Mouse (Mus musculus): ENCODE results near the gene Rims1. TPM values are rescaled to one million over a fixed set of nuclear protein-coding genes. Genes with fewer than 3 reads are reported as not detected.

Gene Rims1
- polyA plus RNA-seq, 1 experiment from 2014 or later = 2.1 TPM

DNA sequence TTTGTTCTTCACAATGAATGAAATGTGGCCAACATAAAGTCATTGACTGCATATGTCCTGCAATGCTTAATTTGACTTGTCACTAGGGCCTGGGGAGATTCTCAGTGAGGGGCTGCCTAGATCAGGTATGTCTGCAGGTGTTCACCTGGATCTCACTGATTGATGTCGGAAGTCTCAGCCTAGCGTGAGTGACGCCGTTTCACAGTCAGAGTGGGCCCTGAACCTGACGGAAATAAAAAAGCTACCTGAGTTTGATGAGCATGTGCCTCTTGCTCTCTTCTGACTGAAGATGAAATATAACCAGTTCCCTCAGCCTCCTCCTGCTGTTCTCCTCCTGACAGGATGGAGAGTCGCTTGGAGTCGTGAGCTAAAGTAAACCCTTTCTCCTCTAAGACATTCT is 173.2 kb downstream of the Rims1 start:
- Histone ChIP-seq H3K4me3 (ENCODE audit: low read depth, low read length) (no peak overlapping the region), H3K9ac (ENCODE audit: low read depth, low read length) (no peak overlapping the region), H3K36me3 (ENCODE audit: control insufficient read depth, insufficient read depth, low read length) (no peaks in the 10 kb centered on the region), H3K9me3 (ENCODE audit: control insufficient read depth, low read length) (no peaks in the 10 kb centered on the region), H3K4me2 (ENCODE audit: low read depth, low read length) (no peak overlapping the region), H3K27ac (replicated peaks; ENCODE audit: low read depth, low read length) (no peak overlapping the region), H3K4me1 (ENCODE audit: control insufficient read depth, insufficient read depth, low read length) (no peaks in the 10 kb centered on the region), H3K27me3 (replicated peaks; ENCODE audit: control insufficient read depth, insufficient read depth, low read length) (no peaks in the 10 kb centered on the region)
- WGBS = 73% methylated on average over 7 of the region's 7 CpGs
- no peak for DNase-seq (ENCODE audit: low spot score)
- ATAC-seq (ENCODE audit: low read depth) = no peak

DNA sequence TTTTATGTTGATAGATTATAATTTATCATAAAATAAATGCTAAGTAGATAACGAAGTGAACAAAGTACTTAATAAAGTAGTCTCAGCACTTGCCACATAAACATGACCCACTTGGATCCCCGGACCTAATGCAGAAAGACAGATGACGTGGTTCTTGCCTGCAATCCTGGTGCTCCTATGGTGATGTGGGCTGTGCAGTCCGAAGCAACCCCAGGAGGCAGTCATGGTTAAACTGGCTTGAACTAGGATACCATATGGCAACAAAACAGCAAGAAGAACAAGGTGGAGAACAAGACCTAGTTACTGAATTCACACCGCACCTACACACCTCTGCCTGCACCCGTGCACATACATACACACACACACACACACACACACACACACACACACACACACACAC is 173.8 kb downstream of the Rims1 start:
- no peak for DNase-seq (ENCODE audit: low spot score)
- ATAC-seq (ENCODE audit: low read depth) = no peak
- Histone ChIP-seq H3K9ac (ENCODE audit: low read depth, low read length) (no peak overlapping the region), H3K4me2 (ENCODE audit: low read depth, low read length) (no peak overlapping the region), H3K27me3 (replicated peaks; ENCODE audit: control insufficient read depth, insufficient read depth, low read length) (no peaks in the 10 kb centered on the region), H3K36me3 (ENCODE audit: control insufficient read depth, insufficient read depth, low read length) (no peaks in the 10 kb centered on the region), H3K27ac (replicated peaks; ENCODE audit: low read depth, low read length) (no peak overlapping the region), H3K4me3 (ENCODE audit: low read depth, low read length) (no peak overlapping the region), H3K4me1 (ENCODE audit: control insufficient read depth, insufficient read depth, low read length) (no peaks in the 10 kb centered on the region), H3K9me3 (ENCODE audit: control insufficient read depth, low read length) (no peaks in the 10 kb centered on the region)
- 81% methylated on average over 6 of the region's 6 CpGs for WGBS

DNA sequence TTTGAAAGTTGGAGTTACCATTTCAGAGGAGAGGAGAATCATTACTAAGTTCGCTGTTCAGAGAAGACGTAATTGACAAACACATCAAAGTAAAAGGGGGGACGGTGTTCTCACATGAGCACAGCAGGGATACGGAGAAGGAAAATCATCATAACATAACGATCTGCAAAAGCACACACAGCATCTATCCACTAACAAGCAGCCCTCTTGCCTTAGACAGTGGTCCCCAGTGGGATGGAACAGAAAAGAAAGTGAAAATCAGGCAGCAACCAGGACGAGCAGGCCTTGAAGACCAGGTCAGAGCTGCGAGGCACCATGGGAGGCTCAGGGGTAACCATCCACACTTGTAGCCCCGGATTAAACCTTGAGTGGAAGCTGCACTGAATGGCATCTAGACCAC is 176.8 kb downstream of the Rims1 start:
- no peaks in the 10 kb centered on the region for H3K9me3 ChIP-seq (ENCODE audit: control insufficient read depth, low read length)
- DNase-seq (ENCODE audit: low spot score) = no peak
- H3K4me1 ChIP-seq (ENCODE audit: control insufficient read depth, insufficient read depth, low read length) = no peaks in the 10 kb centered on the region
- H3K27me3 ChIP-seq (replicated peaks; ENCODE audit: control insufficient read depth, insufficient read depth, low read length) = no peaks in the 10 kb centered on the region
- no peak overlapping the region for H3K9ac ChIP-seq (ENCODE audit: low read depth, low read length)
- no peak overlapping the region for H3K4me2 ChIP-seq (ENCODE audit: low read depth, low read length)
- 72% methylated on average over 8 of the region's 8 CpGs for WGBS
- no peak for ATAC-seq (ENCODE audit: low read depth)
- H3K36me3 ChIP-seq (ENCODE audit: control insufficient read depth, insufficient read depth, low read length) = no peaks in the 10 kb centered on the region
- H3K4me3 ChIP-seq (ENCODE audit: low read depth, low read length) = no peak overlapping the region
- no peak overlapping the region for H3K27ac ChIP-seq (replicated peaks; ENCODE audit: low read depth, low read length)

DNA sequence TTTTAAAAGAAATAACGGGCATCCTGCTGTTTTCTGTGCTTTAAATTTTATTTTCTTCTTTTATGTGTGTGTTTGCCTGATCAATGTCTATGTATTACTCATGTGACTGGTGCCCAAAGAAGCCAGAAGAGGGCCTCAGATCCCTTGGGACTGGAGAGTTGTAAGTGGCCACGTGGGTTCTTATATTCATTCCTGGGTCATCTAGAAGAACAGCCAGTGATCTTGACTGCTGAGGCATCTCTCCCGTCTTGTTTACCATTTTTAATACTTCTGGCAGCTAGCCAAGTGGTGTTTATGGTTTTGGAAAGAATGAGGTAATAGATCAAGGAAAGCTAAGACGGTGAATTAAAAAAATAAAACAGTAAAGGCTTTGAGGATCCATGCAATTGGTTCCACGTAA is 178.8 kb downstream of the Rims1 start:
- H3K36me3 ChIP-seq (ENCODE audit: control insufficient read depth, insufficient read depth, low read length) = no peaks in the 10 kb centered on the region
- no peak overlapping the region for H3K27ac ChIP-seq (replicated peaks; ENCODE audit: low read depth, low read length)
- H3K27me3 ChIP-seq (replicated peaks; ENCODE audit: control insufficient read depth, insufficient read depth, low read length) = no peaks in the 10 kb centered on the region
- no peak overlapping the region for H3K9ac ChIP-seq (ENCODE audit: low read depth, low read length)
- H3K4me3 ChIP-seq (ENCODE audit: low read depth, low read length) = no peak overlapping the region
- H3K4me1 ChIP-seq (ENCODE audit: control insufficient read depth, insufficient read depth, low read length) = no peaks in the 10 kb centered on the region
- DNase-seq (ENCODE audit: low spot score) = peak; percentile 71
- no peak overlapping the region for H3K4me2 ChIP-seq (ENCODE audit: low read depth, low read length)
- no peak for ATAC-seq (ENCODE audit: low read depth)
- no peaks in the 10 kb centered on the region for H3K9me3 ChIP-seq (ENCODE audit: control insufficient read depth, low read length)
- 31% methylated on average over 5 of the region's 5 CpGs for WGBS

DNA sequence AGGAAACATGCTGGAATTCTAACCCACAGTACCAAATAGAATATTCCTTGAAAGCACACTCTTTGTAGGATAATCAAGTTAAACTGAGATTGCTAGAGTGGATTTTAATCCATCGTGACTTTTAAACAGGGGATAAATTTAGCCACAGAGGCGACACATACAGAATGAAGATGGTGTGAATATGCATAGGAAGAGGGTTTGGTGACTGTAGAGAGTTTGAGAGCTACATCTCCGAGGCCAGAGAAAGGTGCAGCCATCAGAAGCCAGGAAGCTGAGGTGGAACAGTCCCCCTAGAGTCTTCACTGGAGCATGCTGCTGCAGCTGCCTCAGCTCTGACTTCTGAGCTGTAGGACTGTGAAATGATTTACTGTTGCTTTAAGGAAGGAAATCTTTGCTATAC is 179.5 kb downstream of the Rims1 start:
- no peak for DNase-seq (ENCODE audit: low spot score)
- H3K4me3 ChIP-seq (ENCODE audit: low read depth, low read length) = no peak overlapping the region
- no peaks in the 10 kb centered on the region for H3K9me3 ChIP-seq (ENCODE audit: control insufficient read depth, low read length)
- H3K9ac ChIP-seq (ENCODE audit: low read depth, low read length) = no peak overlapping the region
- no peaks in the 10 kb centered on the region for H3K27me3 ChIP-seq (replicated peaks; ENCODE audit: control insufficient read depth, insufficient read depth, low read length)
- no peak overlapping the region for H3K4me2 ChIP-seq (ENCODE audit: low read depth, low read length)
- 62% methylated on average over 3 of the region's 3 CpGs for WGBS
- H3K27ac ChIP-seq (replicated peaks; ENCODE audit: low read depth, low read length) = no peak overlapping the region
- H3K36me3 ChIP-seq (ENCODE audit: control insufficient read depth, insufficient read depth, low read length) = no peaks in the 10 kb centered on the region
- no peak for ATAC-seq (ENCODE audit: low read depth)
- H3K4me1 ChIP-seq (ENCODE audit: control insufficient read depth, insufficient read depth, low read length) = no peaks in the 10 kb centered on the region

DNA sequence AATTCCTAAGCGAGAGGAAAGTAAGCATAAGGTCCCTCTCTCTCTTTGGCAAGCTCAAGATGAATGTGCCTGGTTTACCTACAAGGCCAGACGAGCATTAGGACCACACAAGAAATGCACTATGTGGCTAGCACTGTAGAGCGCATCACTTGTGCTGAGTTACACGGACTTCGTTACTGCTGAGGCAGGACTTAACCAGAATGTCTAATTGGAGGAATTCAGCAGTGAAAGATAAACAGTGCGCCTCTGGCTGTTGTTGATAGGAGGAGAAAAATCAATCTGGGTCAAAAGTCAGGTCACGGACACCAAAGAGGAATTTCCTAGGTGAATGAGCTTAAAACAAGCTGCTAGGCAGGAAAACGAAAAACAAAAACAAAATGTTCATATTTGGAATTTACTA is 185.0 kb downstream of the Rims1 start:
- no peak for DNase-seq (ENCODE audit: low spot score)

GRCm38 (mm10) chr1:22615601-22616000 is 190.2 kb downstream of the Rims1 start:
- Histone ChIP-seq H3K27ac (replicated peaks; ENCODE audit: low read depth, low read length) (no peak overlapping the region), H3K4me1 (ENCODE audit: control insufficient read depth, insufficient read depth, low read length) (no peaks in the 10 kb centered on the region), H3K27me3 (replicated peaks; ENCODE audit: control insufficient read depth, insufficient read depth, low read length) (no peaks in the 10 kb centered on the region), H3K9ac (ENCODE audit: low read depth, low read length) (no peak overlapping the region), H3K9me3 (ENCODE audit: control insufficient read depth, low read length) (no peaks in the 10 kb centered on the region), H3K36me3 (ENCODE audit: control insufficient read depth, insufficient read depth, low read length) (no peaks in the 10 kb centered on the region), H3K4me2 (ENCODE audit: low read depth, low read length) (no peak overlapping the region), H3K4me3 (ENCODE audit: low read depth, low read length) (no peak overlapping the region)
- WGBS = 78% methylated on average over 4 of the region's 4 CpGs
- ATAC-seq (ENCODE audit: low read depth) = no peak
- DNase-seq (ENCODE audit: low spot score) = no peak

More for the DNA sequence above, 185.0 kb downstream of the Rims1 start:
- H3K9me3 ChIP-seq (ENCODE audit: control insufficient read depth, low read length) = no peaks in the 10 kb centered on the region
- ATAC-seq (ENCODE audit: low read depth) = no peak
- no peak overlapping the region for H3K27ac ChIP-seq (replicated peaks; ENCODE audit: low read depth, low read length)
- 45% methylated on average over 8 of the region's 8 CpGs for WGBS
- no peak overlapping the region for H3K4me3 ChIP-seq (ENCODE audit: low read depth, low read length)
- H3K4me2 ChIP-seq (ENCODE audit: low read depth, low read length) = no peak overlapping the region
- H3K9ac ChIP-seq (ENCODE audit: low read depth, low read length) = no peak overlapping the region
- H3K27me3 ChIP-seq (replicated peaks; ENCODE audit: control insufficient read depth, insufficient read depth, low read length) = no peaks in the 10 kb centered on the region
- H3K36me3 ChIP-seq (ENCODE audit: control insufficient read depth, insufficient read depth, low read length) = no peaks in the 10 kb centered on the region
- no peaks in the 10 kb centered on the region for H3K4me1 ChIP-seq (ENCODE audit: control insufficient read depth, insufficient read depth, low read length)

GRCm38 (mm10) chr1:22613609-22614008 is 192.2 kb downstream of the Rims1 start:
- DNase-seq (ENCODE audit: low spot score) (no peak), ATAC-seq (ENCODE audit: low read depth) (no peak)
- H3K36me3 ChIP-seq (ENCODE audit: control insufficient read depth, insufficient read depth, low read length) = no peaks in the 10 kb centered on the region
- H3K27ac ChIP-seq (replicated peaks; ENCODE audit: low read depth, low read length) = no peak overlapping the region
- H3K4me2 ChIP-seq (ENCODE audit: low read depth, low read length) = no peak overlapping the region
- H3K9ac ChIP-seq (ENCODE audit: low read depth, low read length) = no peak overlapping the region
- H3K27me3 ChIP-seq (replicated peaks; ENCODE audit: control insufficient read depth, insufficient read depth, low read length) = no peaks in the 10 kb centered on the region
- no peaks in the 10 kb centered on the region for H3K9me3 ChIP-seq (ENCODE audit: control insufficient read depth, low read length)
- H3K4me3 ChIP-seq (ENCODE audit: low read depth, low read length) = no peak overlapping the region
- 68% methylated on average over 3 of the region's 3 CpGs for WGBS
- H3K4me1 ChIP-seq (ENCODE audit: control insufficient read depth, insufficient read depth, low read length) = no peaks in the 10 kb centered on the region

GRCm38 (mm10) chr1:22604329-22605044 is 201.3 kb downstream of the Rims1 start:
- no peak for ATAC-seq (ENCODE audit: low read depth)
- Histone ChIP-seq H3K9ac (ENCODE audit: low read depth, low read length) (no peak overlapping the region), H3K4me1 (ENCODE audit: control insufficient read depth, insufficient read depth, low read length) (no peaks in the 10 kb centered on the region), H3K4me3 (ENCODE audit: low read depth, low read length) (no peak overlapping the region), H3K36me3 (ENCODE audit: control insufficient read depth, insufficient read depth, low read length) (no peaks in the 10 kb centered on the region), H3K27ac (replicated peaks; ENCODE audit: low read depth, low read length) (no peak overlapping the region), H3K9me3 (ENCODE audit: control insufficient read depth, low read length) (no peaks in the 10 kb centered on the region), H3K4me2 (ENCODE audit: low read depth, low read length) (no peak overlapping the region), H3K27me3 (replicated peaks; ENCODE audit: control insufficient read depth, insufficient read depth, low read length) (no peaks in the 10 kb centered on the region)
- WGBS = 72% methylated on average over 18 of the region's 18 CpGs
- no peak for DNase-seq (ENCODE audit: low spot score)
